Mouse (Mus musculus) heart, embryonic 12.5 days (tissue): ENCODE results near the gene Ptpn3. TPM values are rescaled to one million over a fixed set of nuclear protein-coding genes. Genes with fewer than 3 reads are reported as not detected.

Experiments used
- ATAC-seq: fragments of 200-750 bp; cut with Nextera tagmentation; 2 replicates; pipeline ENCODE4 v1.8.0; 2017; ENCODE audit warnings: moderate TSS enrichment, moderate library complexity; ENCODE audit not compliant: insufficient number of reproducible peaks, low FRiP score
- H3K27ac ChIP-seq: fragments of 300-500 bp; sonication (generic); 2 replicates; pipeline ENCODE4 v1.5.1; 2016; ENCODE audit warnings: mild to moderate bottlenecking, moderate library complexity; ENCODE audit not compliant: poor library complexity, severe bottlenecking
- H3K27me3 ChIP-seq: fragments of 300-500 bp; sonication (generic); replicated peaks from 2 replicates; pipeline ENCODE4 v1.6.1; 2016; ENCODE audit warnings: mild to moderate bottlenecking, moderate library complexity
- H3K36me3 ChIP-seq: fragments of 300-500 bp; sonication (generic); 2 replicates; pipeline ENCODE4 v1.6.1; 2016; ENCODE audit warnings: mild to moderate bottlenecking, moderate library complexity
- H3K4me1 ChIP-seq: fragments of 300-500 bp; sonication (generic); replicated peaks from 2 replicates; pipeline ENCODE4 v1.6.1; 2016; ENCODE audit warnings: mild to moderate bottlenecking
- H3K4me2 ChIP-seq: fragments of 300-500 bp; sonication (generic); 2 replicates; pipeline ENCODE4 v1.6.1; 2016; ENCODE audit warnings: mild to moderate bottlenecking, moderate library complexity
- H3K4me3 ChIP-seq: fragments of 300-500 bp; sonication (generic); 2 replicates; pipeline ENCODE4 v1.5.1; 2016; ENCODE audit warnings: mild to moderate bottlenecking
- H3K9ac ChIP-seq: fragments of 300-500 bp; sonication (generic); 2 replicates; pipeline ENCODE4 v1.6.1; 2016; ENCODE audit warnings: mild to moderate bottlenecking, moderate library complexity
- H3K9me3 ChIP-seq: fragments of 300-500 bp; sonication (generic); replicated peaks from 2 replicates; pipeline ENCODE4 v1.6.1; 2016; ENCODE audit warnings: mild to moderate bottlenecking, moderate library complexity
- WGBS: fragments of 180-500 bp; shearing (Covaris S2); methylation state at CpG from one replicate; pipeline ENCODE4 v1.1.7; 2016; 5-methylcytosine and 5-hydroxymethylcytosine counted together
- polyA plus RNA-seq: library from polyadenylated mRNA; unstranded; fragments of >200 nt; fragmentation: Nextera tagmentation; extraction: Ambion mirVana; gene quantifications from 2 replicates; pipeline ENCODE4 v1.2.1, GENCODE M21; 2016

Ptpn3 gene
- polyA plus RNA-seq, 1 experiment from 2014 or later = 1.7 TPM

DNA sequence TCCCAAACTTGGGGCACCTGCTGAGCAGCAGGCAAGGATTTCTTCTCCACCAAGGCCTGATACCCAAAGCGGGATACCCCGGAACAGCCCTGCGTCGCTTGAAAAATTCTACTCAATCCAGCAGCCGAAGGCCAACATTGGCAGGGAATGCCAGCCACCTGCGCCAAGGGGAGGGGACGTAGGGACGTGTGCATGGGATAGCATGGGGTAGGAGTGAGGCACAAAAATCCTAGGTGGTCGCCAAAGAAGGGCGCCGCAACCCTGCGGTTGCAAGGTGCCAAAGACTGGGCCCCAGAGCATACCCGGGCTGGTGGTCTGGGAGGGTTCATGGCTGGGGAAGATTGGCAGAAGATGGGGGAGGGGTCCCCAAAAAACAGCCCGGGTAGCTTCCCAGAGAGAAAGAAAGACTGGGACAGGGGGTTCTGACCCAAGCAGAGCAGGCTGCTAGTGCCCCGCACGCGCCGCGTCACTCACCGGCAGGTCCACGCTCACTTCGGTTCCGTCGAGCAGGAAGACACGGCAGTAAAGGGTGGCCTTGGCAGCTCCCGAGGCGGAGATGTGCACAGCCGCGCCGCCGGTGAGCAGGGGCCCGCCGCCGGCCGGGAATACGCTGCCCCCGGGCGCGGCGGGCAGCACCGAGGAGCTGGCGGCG is 159.1 kb downstream of the Ptpn3 start:
- Histone ChIP-seq H3K4me2 (peak overlapping the region; percentile 99), H3K9me3 (no peaks in the 10 kb centered on the region), H3K27ac (no peak overlapping the region), H3K36me3 (no peaks in the 10 kb centered on the region), H3K4me3 (peak overlapping the region; percentile 76), H3K9ac (peak overlapping the region; percentile 85), H3K4me1 (peaks cover 11% of the 10 kb centered on the region), H3K27me3 (peaks cover 73% of the 10 kb centered on the region)
- WGBS = 2% methylated on average over 43 of the region's 43 CpGs
- ATAC-seq = no peak

- Histone ChIP-seq H3K27me3 (peaks cover 79% of the 10 kb centered on the region), H3K9ac (0 out of 2 replicates have a peak overlapping the region, but pooled peaks have one; percentile 85), H3K27ac (no peak overlapping the region), H3K36me3 (no peaks in the 10 kb centered on the region), H3K4me3 (peak overlapping the region; percentile 76), H3K4me1 (peaks cover 11% of the 10 kb centered on the region), H3K4me2 (peak overlapping the region; percentile 99), H3K9me3 (no peaks in the 10 kb centered on the region)
- 7% methylated on average over 26 of the region's 26 CpGs for WGBS
- no peak for ATAC-seq
Measured at GRCm38 (mm10) chr4:57141908-57142361, 159.7 kb downstream of the Ptpn3 start.

GRCm38 (mm10) chr4:57140992-57141717 is 160.5 kb downstream of the Ptpn3 start:
- H3K4me3 ChIP-seq = peak overlapping the region; percentile 76
- peaks cover 78% of the 10 kb centered on the region for H3K27me3 ChIP-seq
- no peak overlapping the region for H3K9ac ChIP-seq
- H3K4me1 ChIP-seq = peaks cover 11% of the 10 kb centered on the region
- ATAC-seq = no peak
- no peaks in the 10 kb centered on the region for H3K36me3 ChIP-seq
- 39% methylated on average over 15 of the region's 15 CpGs for WGBS
- H3K27ac ChIP-seq = no peak overlapping the region
- H3K4me2 ChIP-seq = peak overlapping the region; percentile 99
- H3K9me3 ChIP-seq = no peaks in the 10 kb centered on the region

Other genes with a start within 250 kb of the Ptpn3 start
- gene Epb41l4b, start 158.4 kb downstream of the Ptpn3 start, polyA plus RNA-seq = 0.29 and 0.31 TPM in 2 replicates
- 35.1 and 46.6 TPM in 2 replicates for gene Palm2, start 132.4 kb upstream of the Ptpn3 start, polyA plus RNA-seq